Mouse (Mus musculus) activated CD4-positive, CD25-positive, alpha-beta regulatory T cell, adult 9 weeks (primary cell): ENCODE results near the gene Dyrk1a. TPM values are rescaled to one million over a fixed set of nuclear protein-coding genes. Genes with fewer than 3 reads are reported as not detected.

ENCODE experiments used
- polyA plus RNA-seq: library from polyadenylated mRNA; unstranded; fragments of 100-300 nt; shearing (Covaris generic); gene quantifications from one replicate; pipeline ENCODE4 v1.2.1, GENCODE M21; 2017

The Dyrk1a gene
- 7.9 TPM for polyA plus RNA-seq

GRCm38 (mm10) chr16:94569229-94570176 lies at the start of gene Dyrk1a:
Gene Dyrk1a (plus strand): TSS chr16:94570010.

DNA sequence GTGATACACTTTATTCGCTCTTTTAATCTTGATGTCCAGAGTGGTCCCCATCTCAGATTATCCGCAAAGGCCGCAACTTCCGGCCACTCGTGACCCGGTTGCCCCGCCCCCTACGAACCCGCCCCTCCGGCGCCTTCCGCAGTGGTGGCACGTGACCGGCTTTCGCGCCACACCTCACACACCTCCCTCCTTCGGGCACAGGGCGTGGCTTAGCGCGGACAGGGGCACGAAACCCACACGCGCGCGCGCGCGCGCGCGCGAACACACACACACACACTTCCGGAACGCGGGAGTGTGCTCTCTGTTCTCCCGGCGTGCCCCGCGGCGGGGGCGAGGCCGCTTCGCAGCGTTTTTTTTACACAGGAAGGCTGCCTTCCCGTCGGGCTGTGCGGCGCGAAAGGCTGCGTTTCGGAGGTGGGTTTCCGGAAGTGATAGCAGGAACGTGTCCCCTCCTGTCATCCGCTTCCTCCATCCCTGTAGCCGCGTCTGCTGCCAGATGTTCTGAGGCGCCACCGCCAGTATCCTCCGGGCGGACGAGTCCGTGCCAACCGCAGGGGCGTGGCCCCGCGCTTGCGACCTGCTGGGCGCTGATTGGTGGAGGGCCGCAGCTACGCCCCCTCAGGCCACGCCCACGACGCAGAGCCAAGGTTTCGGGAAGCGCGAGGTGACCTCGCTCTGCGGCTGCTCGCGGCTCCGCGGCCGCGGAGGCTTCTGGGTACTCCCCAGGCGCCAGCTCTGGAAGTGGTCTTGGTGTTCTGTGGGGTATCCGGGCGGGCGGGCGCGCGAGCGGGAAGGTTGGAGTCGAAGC lies 43.3 kb upstream of the Dyrk1a start, which contains the start of gene Vps26c:
Gene Vps26c, minus strand, starts transcription at position 487 of the 808 bp plus-strand sequence.

Other genes with a start within 250 kb of the Dyrk1a start
- gene Ripply3, start 241.6 kb upstream of the Dyrk1a start, polyA plus RNA-seq, result 0.95 TPM
- gene Ttc3, start 199.4 kb upstream of the Dyrk1a start, polyA plus RNA-seq, result 75.3 TPM
- gene Pigp, start 198.2 kb upstream of the Dyrk1a start, polyA plus RNA-seq, result 73.4 TPM
- 92.9 TPM for gene Vps26c, start 43.2 kb upstream of the Dyrk1a start, polyA plus RNA-seq